Mouse (Mus musculus): Measurements from ENCODE around the gene Speer4e. TPM values are rescaled to one million over a fixed set of nuclear protein-coding genes. Genes with fewer than 3 reads are reported as not detected.
"Not testable (repeated sequence)": the region's sequence is repeated elsewhere in the genome, so short reads cannot be mapped to it uniquely, and the experiment has no call there.

Gene Speer4e
- polyA plus RNA-seq, 1 experiment from 2014 or later: not detected

DNA sequence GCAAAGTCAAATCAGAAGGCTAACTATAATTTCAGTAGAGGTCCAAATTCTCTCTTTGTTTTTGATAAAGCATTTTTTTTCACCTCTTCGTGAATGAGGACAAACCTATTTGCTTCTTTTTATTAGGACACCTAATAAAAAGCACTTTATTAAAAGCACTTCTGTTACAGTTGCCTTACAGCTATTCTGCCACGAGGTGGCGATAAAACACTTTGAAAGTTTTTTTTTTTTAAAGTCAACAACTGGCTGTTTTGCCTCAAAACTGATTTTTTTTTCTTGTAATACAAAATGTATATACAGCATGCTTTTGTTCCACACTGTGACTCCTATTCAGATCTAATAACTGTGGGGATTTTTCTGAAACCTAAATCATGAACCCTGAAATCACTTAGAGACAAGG is 34.7 kb downstream of the Speer4e start:
- not testable (repeated sequence) for H3K4me2 ChIP-seq (ENCODE audit: low read length); H3K9me3 ChIP-seq (ENCODE audit: control insufficient read depth, low read length); H3K27me3 ChIP-seq (replicated peaks; ENCODE audit: control insufficient read depth, insufficient read depth, low read length); H3K9ac ChIP-seq (ENCODE audit: low read depth, low read length); H3K4me1 ChIP-seq (ENCODE audit: control insufficient read depth, insufficient read depth, low read depth, low read length); H3K36me3 ChIP-seq (ENCODE audit: control insufficient read depth, insufficient read depth, low read length); H3K27ac ChIP-seq (ENCODE audit: low read depth, low read length); H3K4me3 ChIP-seq (ENCODE audit: low read length); ATAC-seq
- 14% methylated on average over 3 of the region's 3 CpGs for WGBS

DNA sequence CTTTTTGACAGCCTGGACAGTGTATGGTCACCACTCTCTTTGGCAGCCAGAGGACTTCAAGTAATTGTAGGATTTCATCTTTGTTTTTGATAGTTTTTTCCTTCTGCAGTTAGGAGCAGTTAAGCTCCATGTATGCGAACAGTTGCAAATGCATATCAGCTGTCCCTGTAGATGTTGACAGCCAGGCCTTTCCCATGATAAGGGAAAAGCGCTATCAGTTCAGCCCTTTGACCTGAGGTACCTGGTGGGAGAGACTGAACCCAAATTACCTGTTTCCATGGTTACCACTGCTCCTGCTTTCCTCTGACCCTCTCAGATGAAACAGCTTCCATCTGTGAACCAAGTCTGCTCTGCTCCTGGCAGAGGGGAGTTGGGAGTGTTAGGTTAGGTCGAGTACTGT is 46.0 kb downstream of the Speer4e start:
- Histone ChIP-seq H3K4me2 (ENCODE audit: low read length) (no peak overlapping the region), H3K36me3 (ENCODE audit: control insufficient read depth, insufficient read depth, low read length) (no peaks in the 10 kb centered on the region), H3K27me3 (replicated peaks; ENCODE audit: control insufficient read depth, insufficient read depth, low read length) (no peaks in the 10 kb centered on the region), H3K4me1 (ENCODE audit: control insufficient read depth, insufficient read depth, low read depth, low read length) (no peaks in the 10 kb centered on the region), H3K9ac (ENCODE audit: low read depth, low read length) (no peak overlapping the region), H3K4me3 (ENCODE audit: low read length) (no peak overlapping the region), H3K9me3 (ENCODE audit: control insufficient read depth, low read length) (peaks cover 2% of the 10 kb centered on the region; the same call in 1 of the 2 replicates), H3K27ac (ENCODE audit: low read depth, low read length) (no peak overlapping the region)
- 81% methylated on average over 3 of the region's 3 CpGs for WGBS
- no peak for ATAC-seq

DNA sequence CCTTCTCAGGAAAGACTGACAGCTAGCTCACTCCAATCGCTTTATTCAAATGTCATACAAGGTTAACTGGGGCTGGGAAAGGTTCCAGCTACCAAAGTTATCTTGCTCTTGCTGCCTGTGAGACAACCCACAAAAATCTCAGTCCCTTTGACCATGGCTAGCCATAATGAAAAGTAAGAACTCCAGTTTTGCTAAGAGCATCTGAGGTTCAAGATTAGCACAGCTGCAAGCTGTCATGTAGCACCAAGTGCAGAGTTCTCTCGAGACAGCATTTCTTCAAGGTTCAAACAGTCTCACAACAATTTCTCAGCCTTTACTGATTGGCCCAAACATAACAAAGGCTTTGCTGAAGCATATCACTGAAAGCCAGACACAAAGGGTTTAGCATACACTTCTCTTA is 52.9 kb downstream of the Speer4e start:
- not testable (repeated sequence) for H3K9me3 ChIP-seq (ENCODE audit: control insufficient read depth, low read length); H3K36me3 ChIP-seq (ENCODE audit: control insufficient read depth, insufficient read depth, low read length); H3K4me1 ChIP-seq (ENCODE audit: control insufficient read depth, insufficient read depth, low read depth, low read length); H3K9ac ChIP-seq (ENCODE audit: low read depth, low read length); H3K27me3 ChIP-seq (replicated peaks; ENCODE audit: control insufficient read depth, insufficient read depth, low read length); ATAC-seq; H3K4me3 ChIP-seq (ENCODE audit: low read length); H3K4me2 ChIP-seq (ENCODE audit: low read length); H3K27ac ChIP-seq (ENCODE audit: low read depth, low read length)
- 70% methylated on average over 2 of the region's 2 CpGs for WGBS

Other genes starting within 250 kb of the Speer4e start
- not detected in 2 replicates for gene Gm9758, start 23.5 kb downstream of the Speer4e start, polyA plus RNA-seq (2015; fragmentation: Nextera tagmentation; extraction: Ambion mirVana)
- not detected in 2 replicates for gene Gm10354, start 40.5 kb upstream of the Speer4e start, polyA plus RNA-seq (2015; fragmentation: Nextera tagmentation; extraction: Ambion mirVana)
- gene Gm17019, start 94.6 kb upstream of the Speer4e start, polyA plus RNA-seq (2015; fragmentation: Nextera tagmentation; extraction: Ambion mirVana): not detected in 2 replicates

Data from hindbrain, embryonic 16.5 days (tissue).